Mouse (Mus musculus) adrenal gland, postnatal 25 days (tissue): ENCODE data around the gene Gm10803. TPM values are rescaled to one million over a fixed set of nuclear protein-coding genes. Genes with fewer than 3 reads are reported as not detected.

Source experiments
- DNase-seq: peaks from one replicate; pipeline ENCODE4 v3.0.0; 2021; ENCODE audit warnings: mixed read lengths
- total RNA-seq: library from RNA; stranded (reverse); gene quantifications from 2 replicates; pipeline ENCODE4 v1.2.3, GENCODE M21; 2021

Gene Gm10803
- total RNA-seq, 1 experiment from 2014 or later, result not detected

- DNase-seq, result no peak
Observed at GRCm38 (mm10) chr2:93592164-93592790, 31.9 kb downstream of the Gm10803 start.

- no peak for DNase-seq
Observed at GRCm38 (mm10) chr2:93593121-93593520, 32.8 kb downstream of the Gm10803 start.

- no peak for DNase-seq
Observed at GRCm38 (mm10) chr2:93597145-93597544, 36.8 kb downstream of the Gm10803 start.

- no peak for DNase-seq
Observed at GRCm38 (mm10) chr2:93599731-93600130, 39.4 kb downstream of the Gm10803 start.

- no peak for DNase-seq
Observed at GRCm38 (mm10) chr2:93604601-93605285, 44.4 kb downstream of the Gm10803 start.

GRCm38 (mm10) chr2:93608800-93609199, 48.4 kb downstream of the Gm10803 start:
- no peak for DNase-seq

- no peak for DNase-seq
Observed at GRCm38 (mm10) chr2:93613020-93613419, 52.7 kb downstream of the Gm10803 start.

Other genes with a start within 250 kb of the Gm10803 start
- 55.1 TPM in 2 replicates for gene Tspan18, start 226.1 kb upstream of the Gm10803 start, total RNA-seq
- 43.0 and 54.8 TPM in 2 replicates for gene Cd82, start 97.4 kb upstream of the Gm10803 start, total RNA-seq
- 0.29 and 0.39 TPM in 2 replicates for gene Alx4, start 81.8 kb downstream of the Gm10803 start, total RNA-seq